Mouse (Mus musculus) hindbrain, embryonic 12.5 days (tissue): Measurements from ENCODE around the gene Polr1d. TPM values are rescaled to one million over a fixed set of nuclear protein-coding genes. Genes with fewer than 3 reads are reported as not detected.

ENCODE experiments used
- ATAC-seq: fragments of 200-750 bp; cut with Nextera tagmentation; 2 replicates; pipeline ENCODE4 v1.8.0; 2017; ENCODE audit warnings: moderate TSS enrichment; ENCODE audit not compliant: low FRiP score
- H3K27ac ChIP-seq: fragments of 300-500 bp; sonication (generic); 2 replicates; pipeline ENCODE4 v1.5.1; 2016; ENCODE audit warnings: mild to moderate bottlenecking
- H3K27me3 ChIP-seq: fragments of 300-500 bp; sonication (generic); 2 replicates; pipeline ENCODE4 v1.6.1; 2016; ENCODE audit warnings: mild to moderate bottlenecking
- H3K36me3 ChIP-seq: fragments of 300-500 bp; sonication (generic); 2 replicates; pipeline ENCODE4 v1.6.1; 2016; ENCODE audit warnings: mild to moderate bottlenecking
- H3K4me1 ChIP-seq: fragments of 300-500 bp; sonication (generic); 2 replicates; pipeline ENCODE4 v1.6.1; 2016
- H3K4me2 ChIP-seq: fragments of 300-500 bp; sonication (generic); replicated peaks from 2 replicates; pipeline ENCODE4 v1.6.1; 2016; ENCODE audit warnings: mild to moderate bottlenecking
- H3K4me3 ChIP-seq: fragments of 300-500 bp; sonication (generic); 2 replicates; pipeline ENCODE4 v1.5.1; 2016; ENCODE audit warnings: mild to moderate bottlenecking
- H3K9ac ChIP-seq: fragments of 300-500 bp; sonication (generic); 2 replicates; pipeline ENCODE4 v1.6.1; 2016; ENCODE audit warnings: mild to moderate bottlenecking, moderate library complexity
- H3K9me3 ChIP-seq: fragments of 300-500 bp; sonication (generic); replicated peaks from 2 replicates; pipeline ENCODE4 v1.6.1; 2016; ENCODE audit warnings: mild to moderate bottlenecking
- WGBS: fragments of 180-500 bp; shearing (Covaris S2); methylation state at CpG from one replicate; pipeline ENCODE4 v1.1.7; 2016; 5-methylcytosine and 5-hydroxymethylcytosine counted together
- polyA plus RNA-seq: library from polyadenylated mRNA; unstranded; fragments of >200 nt; fragmentation: Nextera tagmentation; extraction: Ambion mirVana; gene quantifications from 2 replicates; pipeline ENCODE4 v1.2.1, GENCODE M21; 2016

Polr1d gene
- polyA plus RNA-seq, 1 experiment from 2014 or later: 98.0 TPM

- peaks cover 39% of the 10 kb centered on the region for H3K36me3 ChIP-seq
- WGBS: 84% methylated on average over 2 of the region's 2 CpGs
- H3K9me3 ChIP-seq: no peaks in the 10 kb centered on the region
Observed at GRCm38 (mm10) chr5:147100180-147100579, 23.3 kb downstream of the Polr1d start.

DNA sequence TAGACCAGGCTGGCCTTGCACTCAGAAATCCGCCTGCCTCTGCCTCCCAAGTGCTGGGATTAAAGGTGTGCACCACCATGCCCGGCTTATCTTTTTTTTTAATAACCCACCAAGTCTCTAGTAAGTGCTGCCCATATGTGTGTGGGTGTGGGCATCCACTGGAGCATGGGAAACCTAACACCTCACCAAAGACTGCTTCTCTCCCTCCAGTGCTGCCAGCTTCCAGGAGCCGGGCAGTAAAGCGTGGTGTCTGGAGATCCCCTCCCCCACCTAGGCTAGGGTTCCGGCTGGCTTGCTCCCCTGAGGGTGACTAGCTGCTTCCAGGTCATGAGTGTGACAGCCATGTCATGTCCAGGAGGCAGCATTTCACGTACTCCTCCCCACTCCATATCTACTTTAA, 25.4 kb downstream of the Polr1d start:
- no peak overlapping the region for H3K9ac ChIP-seq
- no peak overlapping the region for H3K27ac ChIP-seq
- no peaks in the 10 kb centered on the region for H3K27me3 ChIP-seq
- H3K4me1 ChIP-seq: no peaks in the 10 kb centered on the region
- no peak for ATAC-seq
- H3K4me3 ChIP-seq: no peak overlapping the region
- no peak overlapping the region for H3K4me2 ChIP-seq
- 85% methylated on average over 6 of the region's 6 CpGs for WGBS
- H3K9me3 ChIP-seq: no peaks in the 10 kb centered on the region
- peaks cover 46% of the 10 kb centered on the region for H3K36me3 ChIP-seq

More at GRCm38 (mm10) chr5:147100180-147100579, 23.3 kb downstream of the Polr1d start:
- ATAC-seq: no peak
- no peaks in the 10 kb centered on the region for H3K4me1 ChIP-seq
- H3K4me2 ChIP-seq: no peak overlapping the region
- H3K9ac ChIP-seq: no peak overlapping the region
- no peak overlapping the region for H3K4me3 ChIP-seq
- no peaks in the 10 kb centered on the region for H3K27me3 ChIP-seq
- no peak overlapping the region for H3K27ac ChIP-seq

DNA sequence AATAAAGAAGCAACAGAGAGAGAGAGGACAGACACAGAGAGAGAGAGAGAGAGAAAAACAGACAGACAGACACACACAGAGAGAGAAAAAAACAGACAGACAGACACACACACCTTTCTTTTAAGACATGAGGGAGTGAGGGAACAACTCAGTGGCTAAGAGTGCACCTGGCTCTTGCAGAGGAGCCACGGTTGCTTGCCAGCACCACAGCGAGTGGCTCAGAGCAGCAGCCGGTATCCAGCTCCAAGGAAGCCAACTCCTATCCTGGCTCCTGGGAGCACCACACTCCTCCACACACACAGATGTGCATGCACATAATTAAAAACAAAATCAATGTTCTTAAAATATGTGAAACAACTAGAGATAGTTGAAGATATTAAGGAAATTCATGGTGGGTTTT, 30.4 kb downstream of the Polr1d start:
- WGBS: 93% methylated on average over 3 of the region's 3 CpGs
- no peak overlapping the region for H3K4me3 ChIP-seq
- H3K4me2 ChIP-seq: no peak overlapping the region
- H3K27me3 ChIP-seq: no peaks in the 10 kb centered on the region
- H3K27ac ChIP-seq: no peak overlapping the region
- no peak for ATAC-seq
- no peak overlapping the region for H3K9ac ChIP-seq
- no peaks in the 10 kb centered on the region; the same call in 1 of the 2 replicates for H3K4me1 ChIP-seq
- H3K9me3 ChIP-seq: no peaks in the 10 kb centered on the region
- H3K36me3 ChIP-seq: peaks cover 47% of the 10 kb centered on the region

GRCm38 (mm10) chr5:147108861-147109591, 32.2 kb downstream of the Polr1d start:
- Histone ChIP-seq H3K27me3 (no peaks in the 10 kb centered on the region), H3K4me3 (no peak overlapping the region), H3K9ac (no peak overlapping the region), H3K27ac (no peak overlapping the region), H3K4me2 (no peak overlapping the region), H3K9me3 (no peaks in the 10 kb centered on the region), H3K4me1 (no peaks in the 10 kb centered on the region; the same call in 1 of the 2 replicates), H3K36me3 (peaks cover 50% of the 10 kb centered on the region)
- no peak for ATAC-seq
- 82% methylated on average over 13 of the region's 13 CpGs for WGBS

GRCm38 (mm10) chr5:147114738-147115137, 37.9 kb downstream of the Polr1d start:
- WGBS: 76% methylated on average over 7 of the region's 7 CpGs

GRCm38 (mm10) chr5:147115631-147116030, 38.8 kb downstream of the Polr1d start:
- no peak overlapping the region for H3K9ac ChIP-seq
- H3K4me3 ChIP-seq: no peak overlapping the region
- no peaks in the 10 kb centered on the region for H3K4me1 ChIP-seq
- H3K4me2 ChIP-seq: no peak overlapping the region
- H3K27me3 ChIP-seq: no peaks in the 10 kb centered on the region
- ATAC-seq: no peak
- H3K9me3 ChIP-seq: no peaks in the 10 kb centered on the region
- no peak overlapping the region for H3K27ac ChIP-seq
- 99% methylated on average over 4 of the region's 4 CpGs for WGBS
- H3K36me3 ChIP-seq: peaks cover 21% of the 10 kb centered on the region

More at GRCm38 (mm10) chr5:147114738-147115137, 37.9 kb downstream of the Polr1d start:
- Histone ChIP-seq H3K4me1 (no peaks in the 10 kb centered on the region), H3K4me2 (no peak overlapping the region), H3K27me3 (no peaks in the 10 kb centered on the region), H3K27ac (no peak overlapping the region), H3K4me3 (no peak overlapping the region), H3K9me3 (no peaks in the 10 kb centered on the region), H3K9ac (no peak overlapping the region), H3K36me3 (peaks cover 21% of the 10 kb centered on the region)
- ATAC-seq: no peak

- H3K9me3 ChIP-seq: 0 out of 2 replicates have a peak, but pooled peaks cover 8% of the 10 kb centered on the region
- H3K27ac ChIP-seq: no peak overlapping the region
- H3K9ac ChIP-seq: no peak overlapping the region
- ATAC-seq: no peak
- no peak overlapping the region for H3K4me3 ChIP-seq
- no peaks in the 10 kb centered on the region for H3K27me3 ChIP-seq
- H3K4me2 ChIP-seq: no peak overlapping the region
- H3K36me3 ChIP-seq: peaks cover 12% of the 10 kb centered on the region
- 15% methylated on average over 6 of the region's 6 CpGs for WGBS
- H3K4me1 ChIP-seq: no peaks in the 10 kb centered on the region
Observed at GRCm38 (mm10) chr5:147117027-147117426, 40.2 kb downstream of the Polr1d start.

- Histone ChIP-seq H3K27ac (no peak overlapping the region), H3K4me2 (no peak overlapping the region), H3K9ac (no peak overlapping the region), H3K27me3 (no peaks in the 10 kb centered on the region; the same call in 1 of the 2 replicates), H3K4me1 (no peaks in the 10 kb centered on the region; the same call in 1 of the 2 replicates), H3K36me3 (no peaks in the 10 kb centered on the region), H3K4me3 (no peak overlapping the region), H3K9me3 (0 out of 2 replicates have a peak, but pooled peaks cover 8% of the 10 kb centered on the region)
- ATAC-seq: no peak
- 96% methylated on average over 4 of the region's 4 CpGs for WGBS
Observed at GRCm38 (mm10) chr5:147121146-147121545, 44.3 kb downstream of the Polr1d start.

DNA sequence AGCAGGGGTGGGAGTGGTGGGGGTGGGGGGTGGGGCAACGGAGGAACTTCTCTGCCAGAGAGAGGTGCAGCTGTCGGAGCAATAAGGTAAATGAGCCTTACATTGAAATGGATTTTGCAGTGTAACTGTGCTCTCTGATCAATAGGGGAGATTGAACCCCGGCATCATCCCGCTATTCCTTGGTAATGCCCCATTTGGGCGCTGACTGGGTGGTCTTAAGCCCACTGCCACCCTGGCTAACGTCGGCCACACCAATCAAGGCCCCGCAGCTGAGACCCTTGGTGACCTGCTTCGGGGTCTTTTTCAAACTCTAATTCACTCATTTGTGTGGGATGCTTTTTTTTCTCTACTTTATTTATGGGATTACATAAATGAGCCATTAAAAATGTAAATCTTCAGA, 47.9 kb downstream of the Polr1d start:
- ATAC-seq: no peak
- no peak overlapping the region for H3K27ac ChIP-seq
- H3K9me3 ChIP-seq: 0 out of 2 replicates have a peak, but pooled peaks cover 11% of the 10 kb centered on the region
- no peak overlapping the region for H3K9ac ChIP-seq
- no peak overlapping the region for H3K4me2 ChIP-seq
- WGBS: 53% methylated on average over 9 of the region's 9 CpGs
- H3K4me3 ChIP-seq: no peak overlapping the region
- H3K4me1 ChIP-seq: no peaks in the 10 kb centered on the region; the same call in 1 of the 2 replicates
- H3K36me3 ChIP-seq: no peaks in the 10 kb centered on the region
- no peaks in the 10 kb centered on the region; the same call in 1 of the 2 replicates for H3K27me3 ChIP-seq

DNA sequence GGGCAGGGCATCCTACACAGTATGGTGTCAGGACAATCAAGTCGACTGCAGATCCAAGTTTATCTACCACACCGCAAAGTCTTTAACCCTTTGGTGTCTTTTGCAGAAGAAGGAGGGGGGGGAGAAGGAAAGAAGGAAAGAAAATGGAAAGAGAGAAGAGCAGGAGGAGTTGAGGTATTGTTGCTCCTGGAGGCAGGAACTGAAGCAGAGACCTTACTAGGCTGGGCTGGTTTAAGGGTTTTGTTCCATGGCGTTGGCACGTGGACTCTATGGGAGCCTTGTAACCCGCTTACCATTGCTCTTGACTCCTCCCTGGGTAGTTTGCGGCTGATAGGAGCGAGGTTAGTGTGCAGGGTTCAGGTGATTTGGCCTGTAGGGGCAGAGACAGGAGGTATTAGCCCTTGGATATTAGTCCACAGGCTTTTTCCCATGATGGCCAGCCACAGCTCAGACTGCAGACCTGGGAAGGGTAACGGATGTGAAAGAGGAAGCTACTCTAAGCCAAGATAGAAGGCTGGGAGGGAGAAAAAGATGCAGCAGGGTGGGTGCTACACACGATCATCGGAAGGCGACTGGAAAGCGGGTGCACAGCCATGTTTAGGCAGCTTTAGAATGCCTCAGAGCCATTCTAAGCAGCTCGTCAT, 48.8 kb downstream of the Polr1d start:
- WGBS: 85% methylated on average over 13 of the region's 13 CpGs
- no peak overlapping the region for H3K9ac ChIP-seq

GRCm38 (mm10) chr5:147127860-147128259, 51.0 kb downstream of the Polr1d start:
- 0 out of 2 replicates have a peak, but pooled peaks cover 3% of the 10 kb centered on the region for H3K9me3 ChIP-seq
- no peak overlapping the region for H3K4me2 ChIP-seq
- no peak overlapping the region for H3K4me3 ChIP-seq
- no peaks in the 10 kb centered on the region; the same call in 1 of the 2 replicates for H3K4me1 ChIP-seq
- no peak for ATAC-seq
- WGBS: 88% methylated on average over 4 of the region's 4 CpGs
- peaks cover 8% of the 10 kb centered on the region for H3K27me3 ChIP-seq
- no peaks in the 10 kb centered on the region for H3K36me3 ChIP-seq
- H3K27ac ChIP-seq: no peak overlapping the region
- H3K9ac ChIP-seq: no peak overlapping the region

More for the DNA sequence above, 48.8 kb downstream of the Polr1d start:
- H3K4me3 ChIP-seq: no peak overlapping the region
- H3K27ac ChIP-seq: no peak overlapping the region
- no peak overlapping the region for H3K4me2 ChIP-seq
- no peaks in the 10 kb centered on the region for H3K36me3 ChIP-seq
- H3K4me1 ChIP-seq: no peaks in the 10 kb centered on the region; the same call in 1 of the 2 replicates
- ATAC-seq: no peak
- no peaks in the 10 kb centered on the region; the same call in 1 of the 2 replicates for H3K27me3 ChIP-seq
- 0 out of 2 replicates have a peak, but pooled peaks cover 11% of the 10 kb centered on the region for H3K9me3 ChIP-seq

- H3K9ac ChIP-seq: no peak overlapping the region
- H3K4me2 ChIP-seq: no peak overlapping the region
- peaks cover 8% of the 10 kb centered on the region for H3K4me1 ChIP-seq
- no peak for ATAC-seq
- 0 out of 2 replicates have a peak, but pooled peaks cover 3% of the 10 kb centered on the region for H3K9me3 ChIP-seq
- WGBS: 83% methylated on average over 2 of the region's 2 CpGs
- no peaks in the 10 kb centered on the region for H3K36me3 ChIP-seq
- no peak overlapping the region for H3K27ac ChIP-seq
- peaks cover 11% of the 10 kb centered on the region for H3K27me3 ChIP-seq
- H3K4me3 ChIP-seq: no peak overlapping the region
Observed at GRCm38 (mm10) chr5:147129484-147129883, 52.6 kb downstream of the Polr1d start.
